Mouse (Mus musculus) CD8-positive naive resting alpha-beta T cell, adult 57 days (primary cell): ENCODE measurements around the gene Dnttip2. TPM values are rescaled to one million over a fixed set of nuclear protein-coding genes. Genes with fewer than 3 reads are reported as not detected.

Experiments
- total RNA-seq: library from RNA; stranded (reverse); gene quantifications from one replicate; pipeline ENCODE4 v1.2.4, GENCODE M21; 2023

Gene Dnttip2
- 101 TPM for total RNA-seq

DNA sequence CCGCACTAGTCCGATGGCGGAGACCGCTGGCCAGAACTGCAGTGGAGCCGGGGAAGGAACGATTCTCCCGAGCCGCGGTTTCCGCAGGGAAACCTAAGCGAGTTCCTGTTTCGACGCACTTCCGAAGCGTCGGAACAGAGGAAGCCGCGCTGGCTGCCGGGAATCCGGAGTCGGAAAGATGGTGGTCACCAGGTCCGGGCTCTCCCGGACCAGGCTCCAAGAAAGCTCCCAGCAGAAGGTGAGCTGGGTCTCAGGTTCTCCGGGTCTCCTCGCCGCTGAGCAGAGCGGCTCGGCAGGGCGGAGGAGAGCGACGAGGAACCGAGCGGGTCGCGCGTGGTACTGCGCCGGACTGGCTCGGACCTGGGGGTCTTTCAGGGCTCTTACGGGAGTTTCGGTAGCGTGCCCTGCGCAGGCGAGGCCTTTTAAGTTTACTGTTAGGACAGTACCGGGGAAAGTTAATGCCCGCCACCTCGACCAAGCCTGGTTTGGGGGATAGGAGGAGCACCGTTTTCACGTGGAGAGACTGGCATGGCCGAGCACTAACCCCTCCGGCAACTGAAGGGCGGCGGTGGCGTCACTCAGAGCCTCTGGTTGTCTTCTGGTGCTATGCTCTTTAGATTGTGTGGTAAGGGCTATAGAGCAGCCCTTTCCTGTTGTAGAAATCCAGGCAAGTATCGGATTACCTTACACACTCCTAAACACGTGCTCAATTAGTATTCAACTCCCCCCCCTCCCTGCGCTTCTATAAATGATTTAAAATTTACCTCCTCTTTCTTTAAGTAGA is at the start of gene Dnttip2:
TSS of gene Dnttip2 (plus strand) at position 148 of the 784 bp plus-strand sequence.

DNA sequence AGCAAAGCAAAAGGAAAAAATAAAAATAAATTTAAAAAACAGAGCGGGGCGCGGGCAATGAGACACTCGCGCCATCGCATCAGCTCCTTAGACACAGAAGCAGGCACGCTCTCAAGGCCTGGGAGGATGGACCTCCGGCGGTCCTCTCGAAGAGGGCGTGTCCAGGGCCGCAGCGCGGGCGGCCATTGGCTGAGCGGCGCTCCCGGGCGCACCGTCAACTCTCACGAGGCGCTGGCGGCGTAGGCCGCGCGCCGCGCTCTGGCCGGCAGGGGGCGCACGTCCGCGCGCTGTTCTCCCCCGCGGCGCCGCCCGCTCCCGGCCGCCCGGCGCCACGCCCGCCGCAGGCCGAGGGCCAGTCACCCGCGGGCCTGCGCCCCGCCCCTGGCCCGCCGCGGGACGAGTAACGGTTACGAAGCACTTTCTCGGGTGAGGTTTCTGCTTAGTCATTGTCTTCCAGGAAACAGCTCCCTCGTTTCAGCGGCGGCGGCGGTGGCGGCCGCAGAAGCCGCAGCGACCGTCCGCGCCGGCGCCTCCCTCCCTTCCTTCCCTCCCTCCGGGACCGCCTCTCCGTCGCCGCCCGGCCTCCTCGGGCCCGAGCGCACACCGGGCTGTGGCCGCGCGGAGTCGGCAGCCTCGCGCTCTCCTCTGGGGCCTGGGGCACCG is 28.8 kb upstream of the Dnttip2 start, which contains the start of gene Gclm:
TSS of gene Gclm (plus strand) at position 343 of the 663 bp plus-strand sequence.

DNA sequence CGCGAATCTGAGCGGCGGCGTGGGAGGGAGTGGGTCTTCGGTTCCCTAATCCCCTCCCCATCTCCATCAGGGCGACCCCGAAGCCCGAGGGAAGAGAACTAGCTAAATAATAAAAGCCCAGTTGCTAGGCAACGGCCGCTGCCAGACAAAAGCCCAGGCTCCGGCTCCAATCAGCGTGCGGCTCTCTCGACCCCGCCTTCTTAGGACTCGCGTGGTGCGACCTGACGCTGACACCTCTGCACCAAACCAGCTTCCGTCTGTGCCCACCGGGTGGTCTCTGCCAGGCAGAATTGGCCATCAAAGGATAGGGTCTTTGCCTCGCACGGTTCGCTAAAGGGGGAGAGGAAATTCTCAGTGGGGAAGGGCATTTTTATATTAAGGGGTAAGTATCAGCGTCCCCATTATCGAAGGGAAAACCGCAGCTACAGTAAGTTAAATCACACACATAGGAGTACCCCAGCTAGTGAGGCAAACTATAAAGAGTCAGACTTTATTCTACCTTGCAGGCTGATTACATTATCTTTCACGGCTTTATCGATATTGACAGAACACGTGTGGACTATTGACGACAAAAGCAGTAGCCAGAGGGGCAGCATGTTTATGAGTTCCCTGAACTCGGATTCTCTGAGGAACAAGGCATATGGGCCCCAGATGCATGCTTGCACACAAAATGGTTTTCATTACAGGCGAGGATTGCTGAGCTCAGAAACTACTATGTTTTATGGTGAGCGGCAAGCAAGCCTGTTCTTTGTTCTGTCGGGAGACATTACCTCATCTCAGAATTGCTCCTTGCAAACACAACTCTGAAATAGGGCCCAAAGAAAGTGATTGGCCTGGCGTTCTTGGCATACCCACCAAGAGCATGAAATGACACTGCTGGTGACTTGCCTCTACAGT is 20.0 kb downstream of the Dnttip2 start, which contains the start of gene Bcar3:
TSS of gene Bcar3 (plus strand) at position 183 of the 897 bp plus-strand sequence.

Other genes with a start within 250 kb of the Dnttip2 start
- gene Abca4, start 229.9 kb upstream of the Dnttip2 start, total RNA-seq = not detected
- 27.6 TPM for gene Gclm, start 28.8 kb upstream of the Dnttip2 start, total RNA-seq
- gene Bcar3, start 19.7 kb downstream of the Dnttip2 start, total RNA-seq = 18.4 TPM